Mouse (Mus musculus) MEL (cell line): ENCODE measurements around the gene Ccser1.

Source experiments
- CTCF ChIP-seq, 3 experiments: IDR thresholded peaks in 2 of 3; conservative IDR thresholded peaks in 1 of 3; 2 replicates each; pipeline ENCODE4 v1.5.1; 2011 to 2012; ENCODE audit warnings: low read length in 3 of 3, low read depth in 2 of 3, mild to moderate bottlenecking in 2 of 3, improper control_type of control experiment in 1 of 3, inconsistent platforms in 1 of 3, mixed read lengths in 1 of 3, moderate library complexity in 1 of 3; ENCODE audit not compliant: control insufficient read depth in 1 of 3, insufficient read depth in 1 of 3, poor library complexity in 1 of 3, severe bottlenecking in 1 of 3
- E2F4 ChIP-seq: IDR thresholded peaks from 2 replicates; pipeline ENCODE4 v1.6.1; 2011; ENCODE audit warnings: low read depth, low read length, improper control_type of control experiment, borderline replicate concordance
- EP300 ChIP-seq, 2 experiments: IDR thresholded peaks; 2 replicates each; pipeline ENCODE4 v1.6.1; 2011; ENCODE audit warnings: improper control_type of control experiment in 2 of 2, low read length in 2 of 2, low read depth in 1 of 2, mild to moderate bottlenecking in 1 of 2
- MAFK ChIP-seq: IDR thresholded peaks from 2 replicates; pipeline ENCODE4 v1.6.1; 2011; ENCODE audit warnings: low read depth, mild to moderate bottlenecking, low read length, improper control_type of control experiment, borderline replicate concordance
- MYB ChIP-seq: IDR thresholded peaks from 2 replicates; pipeline ENCODE4 v1.6.1; 2011; ENCODE audit warnings: mild to moderate bottlenecking, low read depth, low read length, improper control_type of control experiment
- NELFE ChIP-seq: IDR thresholded peaks from 2 replicates; pipeline ENCODE4 v1.6.1; 2011; ENCODE audit warnings: low read depth, low read length, improper control_type of control experiment
- POLR2A ChIP-seq, 2 experiments: IDR thresholded peaks; 2 replicates each; pipeline ENCODE4 v1.6.1; 2011 to 2012; ENCODE audit warnings: low read length in 2 of 2, mild to moderate bottlenecking in 2 of 2, control low read depth in 1 of 2, improper control_type of control experiment in 1 of 2, low read depth in 1 of 2, moderate library complexity in 1 of 2; ENCODE audit not compliant: control insufficient read depth in 1 of 2, insufficient read depth in 1 of 2, poor library complexity in 1 of 2
- POLR2AphosphoS2 ChIP-seq: IDR thresholded peaks from 2 replicates; pipeline ENCODE4 v1.6.1; 2011; ENCODE audit warnings: low read length, improper control_type of control experiment
- POLR2AphosphoS5 ChIP-seq: IDR thresholded peaks from 2 replicates; pipeline ENCODE4 v1.6.1; 2012; ENCODE audit warnings: low read depth, borderline replicate concordance, mild to moderate bottlenecking, inconsistent platforms, low read length, moderate library complexity, mixed read lengths
- ZNF384 ChIP-seq: IDR thresholded peaks from 2 replicates; pipeline ENCODE4 v1.6.1; 2012; ENCODE audit warnings: low read depth, mild to moderate bottlenecking, inconsistent platforms, low read length, improper control_type of control experiment

GRCm38 (mm10) chr6:62055276-62055675 lies 875.2 kb downstream of the Ccser1 start:
- TF ChIP-seq MAFK (no peak), CTCF (IDR thresholded peaks at IDR 0.05 in 2 of 3, conservative IDR thresholded peaks at IDR 0.05 in 1 of 3; ENCODE audit: control insufficient read depth in 1 of 3, insufficient read depth in 1 of 3, low read depth in 2 of 3, low read length in 3 of 3, poor library complexity in 1 of 3, severe bottlenecking in 1 of 3) (no peak), POLR2AphosphoS5 (no peak), E2F4 (no peak), MYB (no peak), POLR2A (IDR thresholded peaks at IDR 0.05; ENCODE audit: control insufficient read depth in 1 of 2, insufficient read depth in 1 of 2, low read depth in 1 of 2, low read length in 2 of 2, poor library complexity in 1 of 2) (no peak), NELFE (no peak), EP300 (IDR thresholded peaks at IDR 0.05; ENCODE audit: low read depth in 1 of 2, low read length in 2 of 2) (no peak), POLR2AphosphoS2 (no peak), ZNF384 (no peak)
